Comparison of ENCODE assay signal across 8 mouse cellular contexts in genomic region chr6:48627511-48627924, GRCm38 (mm10). TPM values are rescaled to one million over a fixed set of nuclear protein-coding genes. Genes with fewer than 3 reads are reported as not detected.
DNase-seq lines count a peak whose midpoint lies in the region; ATAC-seq lines count a peak whose summit lies in the region.

No protein-coding gene starts in this region.

- 6% methylated on average over 7 of the region's 7 CpGs for WGBS in heart, embryonic 13.5 days
- WGBS in embryonic facial prominence, embryonic 14.5 days, result 3% methylated on average over 7 of the region's 7 CpGs
- 2% methylated on average over 7 of the region's 7 CpGs for WGBS in midbrain, embryonic 14.5 days

- H3K9ac ChIP-seq in heart, embryonic 13.5 days, result peak overlapping the region; percentile 81
- peak overlapping the region; percentile 62 for H3K9ac ChIP-seq in embryonic facial prominence, embryonic 14.5 days (ENCODE audit: low read depth, low read length)
- peak overlapping the region; percentile 32; the same call in 1 of the 2 replicates for H3K9ac ChIP-seq in midbrain, embryonic 14.5 days (replicated peaks; ENCODE audit: low read length)

- intact Hi-C loops in heart, postnatal 10 days (cut with DNase I), result loop anchor here (2.0 kb wide), 1 partner anchor 25 kb away; the partner anchor contains the start of gene Zfp775

- no peaks in the 10 kb centered on the region for H3K36me3 ChIP-seq in heart, embryonic 13.5 days
- H3K36me3 ChIP-seq in embryonic facial prominence, embryonic 14.5 days (ENCODE audit: control insufficient read depth, insufficient read depth, low read length), result no peaks in the 10 kb centered on the region
- H3K36me3 ChIP-seq in midbrain, embryonic 14.5 days (ENCODE audit: control insufficient read depth, insufficient read depth, low read length), result no peaks in the 10 kb centered on the region

- peaks cover 52% of the 10 kb centered on the region for H3K27me3 ChIP-seq in heart, embryonic 13.5 days (replicated peaks)
- peaks cover 40% of the 10 kb centered on the region for H3K27me3 ChIP-seq in embryonic facial prominence, embryonic 14.5 days (replicated peaks; ENCODE audit: control insufficient read depth, insufficient read depth, low read length)
- peaks cover 16% of the 10 kb centered on the region for H3K27me3 ChIP-seq in midbrain, embryonic 14.5 days (ENCODE audit: control insufficient read depth, insufficient read depth, low read length)

- H3K9me3 ChIP-seq in heart, embryonic 13.5 days, result no peaks in the 10 kb centered on the region
- no peaks in the 10 kb centered on the region for H3K9me3 ChIP-seq in embryonic facial prominence, embryonic 14.5 days (ENCODE audit: control insufficient read depth, low read length)
- H3K9me3 ChIP-seq in midbrain, embryonic 14.5 days (ENCODE audit: control insufficient read depth, low read length), result no peaks in the 10 kb centered on the region

- ATAC-seq in heart, embryonic 13.5 days (ENCODE audit: extremely low read depth, insufficient number of reproducible peaks, low FRiP score, low TSS enrichment), result no peak
- no peak for ATAC-seq in embryonic facial prominence, embryonic 14.5 days (ENCODE audit: low read depth)
- ATAC-seq in midbrain, embryonic 14.5 days (ENCODE audit: low FRiP score, low TSS enrichment), result peak; percentile 14; the same call in 1 of the 2 replicates

- DNase-seq in heart, postnatal 10 days, result no peak
- no peak for DNase-seq in embryonic facial prominence, embryonic 14.5 days (ENCODE audit: low spot score)
- peak; percentile 62 for DNase-seq in kidney, adult 18-20 months
- DNase-seq in midbrain, embryonic 14.5 days, result no peak
- no peak for DNase-seq in embryo, embryonic 10 days (ENCODE audit: low spot score)
- DNase-seq in MN1 (ENCODE audit: low spot score), result no peak
- DNase-seq in right cerebral cortex, postnatal 4 days, result no peak

- peaks cover 28% of the 10 kb centered on the region for H3K4me1 ChIP-seq in heart, embryonic 13.5 days
- peaks cover 8% of the 10 kb centered on the region; the same call in 1 of the 2 replicates for H3K4me1 ChIP-seq in embryonic facial prominence, embryonic 14.5 days (ENCODE audit: control insufficient read depth, insufficient read depth, low read length)
- H3K4me1 ChIP-seq in midbrain, embryonic 14.5 days (ENCODE audit: control insufficient read depth, insufficient read depth, low read length), result peaks cover 7% of the 10 kb centered on the region; the same call in 1 of the 2 replicates

- H3K4me2 ChIP-seq in heart, embryonic 13.5 days, result peak overlapping the region; percentile 90
- peak overlapping the region; percentile 92 for H3K4me2 ChIP-seq in embryonic facial prominence, embryonic 14.5 days (ENCODE audit: low read depth, low read length)
- H3K4me2 ChIP-seq in midbrain, embryonic 14.5 days (ENCODE audit: low read length), result peak overlapping the region; percentile 75

- H3K4me3 ChIP-seq in heart, embryonic 13.5 days, result peak overlapping the region; percentile 61
- H3K4me3 ChIP-seq in embryonic facial prominence, embryonic 14.5 days (ENCODE audit: low read depth, low read length), result peak overlapping the region; percentile 50
- peak overlapping the region; percentile 40 for H3K4me3 ChIP-seq in midbrain, embryonic 14.5 days (replicated peaks; ENCODE audit: low read depth, low read length)

- no peak overlapping the region for H3K27ac ChIP-seq in heart, embryonic 13.5 days (replicated peaks)
- no peak overlapping the region for H3K27ac ChIP-seq in embryonic facial prominence, embryonic 14.5 days (replicated peaks; ENCODE audit: low read depth, low read length)
- no peak overlapping the region for H3K27ac ChIP-seq in midbrain, embryonic 14.5 days (replicated peaks; ENCODE audit: low read depth, low read length)

RNA-seq across cellular contexts. Expression of gene AI854703, which starts 1.0 kb away (rescaled TPM):
- polyA plus RNA-seq in heart, embryonic 13.5 days (2015; fragmentation: Nextera tagmentation; extraction: Ambion mirVana), result 1.2 TPM in 2 replicates
- under 1 TPM; 0.50 to 0.89 TPM for total RNA-seq in heart, postnatal 10 days (2021)
- polyA plus RNA-seq in embryonic facial prominence, embryonic 14.5 days (2014; fragmentation: Nextera tagmentation; extraction: Ambion mirVana), result 0.77 and 0.90 TPM in 2 replicates
- polyA plus RNA-seq in midbrain, embryonic 14.5 days (2014; fragmentation: Nextera tagmentation; extraction: Ambion mirVana), result 14.2 and 17.8 TPM in 2 replicates

RNA-seq across cellular contexts. Expression of gene Gimap8, which starts 19.5 kb away (rescaled TPM):
- 1.1 and 1.2 TPM in 2 replicates for polyA plus RNA-seq in heart, embryonic 13.5 days (2015; fragmentation: Nextera tagmentation; extraction: Ambion mirVana)
- total RNA-seq in heart, postnatal 10 days (2021), result 10 to 100 TPM; 11.0 to 14.0 TPM
- 0.46 and 0.93 TPM in 2 replicates for polyA plus RNA-seq in embryonic facial prominence, embryonic 14.5 days (2014; fragmentation: Nextera tagmentation; extraction: Ambion mirVana)
- polyA plus RNA-seq in midbrain, embryonic 14.5 days (2014; fragmentation: Nextera tagmentation; extraction: Ambion mirVana), result 0.17 and 0.32 TPM in 2 replicates

RNA-seq across cellular contexts. Expression of gene Zfp775, which starts 25.7 kb away (rescaled TPM):
- 4.8 and 5.5 TPM in 2 replicates for polyA plus RNA-seq in heart, embryonic 13.5 days (2015; fragmentation: Nextera tagmentation; extraction: Ambion mirVana)
- total RNA-seq in heart, postnatal 10 days (2021), result 1 to 10 TPM; 5.8 to 5.9 TPM
- 5.9 and 6.1 TPM in 2 replicates for polyA plus RNA-seq in embryonic facial prominence, embryonic 14.5 days (2014; fragmentation: Nextera tagmentation; extraction: Ambion mirVana)
- 14.6 and 17.5 TPM in 2 replicates for polyA plus RNA-seq in midbrain, embryonic 14.5 days (2014; fragmentation: Nextera tagmentation; extraction: Ambion mirVana)

RNA-seq across cellular contexts. Expression of gene Gm44965, which starts 33.8 kb away (rescaled TPM):
- not detected in 2 replicates for polyA plus RNA-seq in heart, embryonic 13.5 days (2015; fragmentation: Nextera tagmentation; extraction: Ambion mirVana)
- total RNA-seq in heart, postnatal 10 days (2021), result 1 to 10 TPM in 1 of 2 experiments, not detected in 1; 5.4 TPM
- polyA plus RNA-seq in embryonic facial prominence, embryonic 14.5 days (2014; fragmentation: Nextera tagmentation; extraction: Ambion mirVana), result not detected in 2 replicates
- 0.94 TPM in 1 of 2 replicates, not detected in the other for polyA plus RNA-seq in midbrain, embryonic 14.5 days (2014; fragmentation: Nextera tagmentation; extraction: Ambion mirVana)

RNA-seq across cellular contexts. Expression of gene Repin1, which starts 33.8 kb away (rescaled TPM):
- 22.5 and 24.6 TPM in 2 replicates for polyA plus RNA-seq in heart, embryonic 13.5 days (2015; fragmentation: Nextera tagmentation; extraction: Ambion mirVana)
- total RNA-seq in heart, postnatal 10 days (2021), result 10 to 100 TPM; 24.3 to 27.7 TPM
- polyA plus RNA-seq in embryonic facial prominence, embryonic 14.5 days (2014; fragmentation: Nextera tagmentation; extraction: Ambion mirVana), result 23.1 and 23.4 TPM in 2 replicates
- 44.3 and 47.0 TPM in 2 replicates for polyA plus RNA-seq in midbrain, embryonic 14.5 days (2014; fragmentation: Nextera tagmentation; extraction: Ambion mirVana)
